Mouse (Mus musculus) heart, embryonic 12.5 days (tissue): ENCODE data around the gene 9530077C05Rik. TPM values are rescaled to one million over a fixed set of nuclear protein-coding genes. Genes with fewer than 3 reads are reported as not detected.

Source experiments
- ATAC-seq: fragments of 200-750 bp; cut with Nextera tagmentation; 2 replicates; pipeline ENCODE4 v1.8.0; 2017; ENCODE audit warnings: moderate TSS enrichment, moderate library complexity; ENCODE audit not compliant: insufficient number of reproducible peaks, low FRiP score
- H3K27ac ChIP-seq: fragments of 300-500 bp; sonication (generic); 2 replicates; pipeline ENCODE4 v1.5.1; 2016; ENCODE audit warnings: mild to moderate bottlenecking, moderate library complexity; ENCODE audit not compliant: poor library complexity, severe bottlenecking
- H3K27me3 ChIP-seq: fragments of 300-500 bp; sonication (generic); replicated peaks from 2 replicates; pipeline ENCODE4 v1.6.1; 2016; ENCODE audit warnings: mild to moderate bottlenecking, moderate library complexity
- H3K36me3 ChIP-seq: fragments of 300-500 bp; sonication (generic); 2 replicates; pipeline ENCODE4 v1.6.1; 2016; ENCODE audit warnings: mild to moderate bottlenecking, moderate library complexity
- H3K4me1 ChIP-seq: fragments of 300-500 bp; sonication (generic); replicated peaks from 2 replicates; pipeline ENCODE4 v1.6.1; 2016; ENCODE audit warnings: mild to moderate bottlenecking
- H3K4me2 ChIP-seq: fragments of 300-500 bp; sonication (generic); 2 replicates; pipeline ENCODE4 v1.6.1; 2016; ENCODE audit warnings: mild to moderate bottlenecking, moderate library complexity
- H3K4me3 ChIP-seq: fragments of 300-500 bp; sonication (generic); 2 replicates; pipeline ENCODE4 v1.5.1; 2016; ENCODE audit warnings: mild to moderate bottlenecking
- H3K9ac ChIP-seq: fragments of 300-500 bp; sonication (generic); 2 replicates; pipeline ENCODE4 v1.6.1; 2016; ENCODE audit warnings: mild to moderate bottlenecking, moderate library complexity
- H3K9me3 ChIP-seq: fragments of 300-500 bp; sonication (generic); replicated peaks from 2 replicates; pipeline ENCODE4 v1.6.1; 2016; ENCODE audit warnings: mild to moderate bottlenecking, moderate library complexity
- WGBS: fragments of 180-500 bp; shearing (Covaris S2); methylation state at CpG from one replicate; pipeline ENCODE4 v1.1.7; 2016; 5-methylcytosine and 5-hydroxymethylcytosine counted together
- polyA plus RNA-seq: library from polyadenylated mRNA; unstranded; fragments of >200 nt; fragmentation: Nextera tagmentation; extraction: Ambion mirVana; gene quantifications from 2 replicates; pipeline ENCODE4 v1.2.1, GENCODE M21; 2016

Gene 9530077C05Rik
- polyA plus RNA-seq, 1 experiment from 2014 or later: 2.0 TPM

DNA sequence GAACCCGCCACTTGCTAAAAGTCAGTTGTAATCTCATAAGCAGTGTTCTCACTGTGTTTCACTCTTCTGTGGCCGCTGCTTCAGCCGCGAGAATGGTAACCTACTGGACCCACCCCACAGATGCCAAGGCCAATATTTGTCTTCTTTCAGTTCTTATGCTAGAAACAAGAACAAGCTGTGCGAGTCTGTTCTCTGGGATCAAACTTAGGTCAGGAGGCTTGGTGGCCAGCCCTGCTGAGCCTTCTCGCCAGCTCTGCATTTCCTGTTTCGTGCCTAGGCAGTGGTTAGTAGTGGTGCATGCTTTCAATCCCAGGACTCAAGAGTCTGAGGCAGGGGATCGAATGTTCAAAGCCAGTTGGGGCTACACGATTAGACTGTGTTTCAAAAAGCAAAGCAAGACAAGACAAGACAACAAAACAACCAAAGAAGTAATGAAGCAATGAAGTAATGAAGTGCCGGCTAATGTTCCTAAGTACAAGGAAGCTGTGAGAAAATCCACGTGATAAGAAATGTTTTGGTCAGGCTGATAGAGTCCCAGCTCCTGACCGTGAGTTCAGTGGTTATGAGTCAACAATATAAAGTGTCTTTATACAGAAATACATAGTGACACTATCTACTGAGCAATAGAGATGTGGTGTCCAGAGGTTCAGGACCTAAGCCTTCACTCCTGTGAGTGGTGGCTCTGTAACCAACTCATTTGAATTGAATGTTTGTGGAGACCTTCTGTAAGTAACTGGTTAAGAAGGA, 73.4 kb downstream of the 9530077C05Rik start:
- Histone ChIP-seq H3K9ac (no peak overlapping the region), H3K36me3 (no peaks in the 10 kb centered on the region), H3K4me2 (no peak overlapping the region), H3K4me1 (no peaks in the 10 kb centered on the region), H3K9me3 (no peaks in the 10 kb centered on the region), H3K27ac (no peak overlapping the region), H3K27me3 (no peaks in the 10 kb centered on the region), H3K4me3 (no peak overlapping the region)
- WGBS: 76% methylated on average over 12 of the region's 12 CpGs
- no peak for ATAC-seq

DNA sequence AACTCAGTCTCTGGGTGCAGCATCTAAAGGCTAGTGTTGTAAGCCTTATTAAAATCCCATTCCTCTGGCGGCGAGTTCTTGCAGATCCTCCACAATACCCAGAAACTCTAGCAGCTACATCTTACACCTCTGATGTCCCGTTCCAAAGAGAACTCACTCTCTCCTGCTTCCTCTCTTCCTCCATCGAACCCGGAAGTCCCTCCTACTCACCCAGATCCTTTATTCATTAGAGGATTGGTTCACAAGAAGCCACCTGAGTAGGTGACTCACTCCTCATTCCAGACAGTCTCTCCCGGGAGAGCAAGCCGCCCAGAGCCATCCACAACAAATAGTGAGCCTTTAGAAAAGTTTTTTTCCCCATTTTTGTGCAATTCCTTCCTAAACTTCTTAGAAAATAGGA, 74.9 kb downstream of the 9530077C05Rik start:
- H3K4me1 ChIP-seq: no peaks in the 10 kb centered on the region
- H3K36me3 ChIP-seq: no peaks in the 10 kb centered on the region
- ATAC-seq: no peak
- H3K27ac ChIP-seq: no peak overlapping the region
- WGBS: 83% methylated on average over 7 of the region's 7 CpGs
- H3K4me2 ChIP-seq: no peak overlapping the region
- no peak overlapping the region for H3K9ac ChIP-seq
- no peak overlapping the region for H3K4me3 ChIP-seq
- no peaks in the 10 kb centered on the region for H3K27me3 ChIP-seq
- H3K9me3 ChIP-seq: no peaks in the 10 kb centered on the region

- no peak overlapping the region for H3K4me2 ChIP-seq
- 33% methylated on average over 9 of the region's 9 CpGs for WGBS
- H3K9me3 ChIP-seq: no peaks in the 10 kb centered on the region
- no peak overlapping the region for H3K4me3 ChIP-seq
- H3K36me3 ChIP-seq: no peaks in the 10 kb centered on the region
- H3K9ac ChIP-seq: no peak overlapping the region
- H3K27me3 ChIP-seq: no peaks in the 10 kb centered on the region
- H3K4me1 ChIP-seq: no peaks in the 10 kb centered on the region
- ATAC-seq: no peak
- no peak overlapping the region for H3K27ac ChIP-seq
These were observed 77.7 kb downstream of the 9530077C05Rik start for GRCm38 (mm10) chr9:22488963-22489362.

Other genes starting within 250 kb of the 9530077C05Rik start
- 0.17 TPM in 1 of 2 replicates, not detected in the other for gene Zfp872, start 223.4 kb upstream of the 9530077C05Rik start, polyA plus RNA-seq
- 19.1 and 20.0 TPM in 2 replicates for gene Zfp809, start 185.8 kb upstream of the 9530077C05Rik start, polyA plus RNA-seq
- gene Zfp599, start 151.6 kb upstream of the 9530077C05Rik start, polyA plus RNA-seq: 4.1 and 4.8 TPM in 2 replicates
- gene Zfp810, start 103.9 kb upstream of the 9530077C05Rik start, polyA plus RNA-seq: 14.4 and 15.9 TPM in 2 replicates
- 62.3 and 65.6 TPM in 2 replicates for gene Anln, start 22.3 kb upstream of the 9530077C05Rik start, polyA plus RNA-seq
- not detected in 2 replicates for gene Gm17545, start 42.8 kb downstream of the 9530077C05Rik start, polyA plus RNA-seq
- gene Rp9, start 58.2 kb downstream of the 9530077C05Rik start, polyA plus RNA-seq: 48.1 and 51.6 TPM in 2 replicates
- gene Bbs9, start 64.2 kb downstream of the 9530077C05Rik start, polyA plus RNA-seq: 7.8 and 8.0 TPM in 2 replicates